Mouse (Mus musculus) liver, adult 2 months (tissue): Measurements from ENCODE around the gene Spem1. TPM values are rescaled to one million over a fixed set of nuclear protein-coding genes. Genes with fewer than 3 reads are reported as not detected.
A peak's percentile ranks its signal among the peaks of the same experiment; 100 is the strongest.

Experiments
- DNase-seq: peaks from one replicate; pipeline ENCODE4 v3.0.0-alpha.2; 2011; ENCODE audit warnings: low read depth, low spot score; ENCODE audit errors: extremely low read depth
- H3K27ac ChIP-seq: fragments of 200-500 bp; replicated peaks from 2 replicates; pipeline ENCODE4 v1.5.1; 2012; ENCODE audit warnings: low read depth, mild to moderate bottlenecking, control low read depth, inconsistent platforms, low read length; ENCODE audit not compliant: insufficient read depth
- H3K27me3 ChIP-seq: fragments of 200-500 bp; 2 replicates; pipeline ENCODE4 v1.6.1; 2012; ENCODE audit warnings: mild to moderate bottlenecking, moderate library complexity, low read length, inconsistent platforms; ENCODE audit not compliant: control insufficient read depth, insufficient read depth
- H3K36me3 ChIP-seq: fragments of 200-500 bp; 2 replicates; pipeline ENCODE4 v1.6.1; 2012; ENCODE audit warnings: low read length, inconsistent platforms; ENCODE audit not compliant: control insufficient read depth, insufficient read depth
- H3K4me1 ChIP-seq: fragments of 200-500 bp; 2 replicates; pipeline ENCODE4 v1.6.1; 2011; ENCODE audit warnings: low read length; ENCODE audit not compliant: control insufficient read depth, insufficient read depth
- H3K4me3 ChIP-seq: fragments of 200-500 bp; 2 replicates; pipeline ENCODE4 v1.5.1; 2011; ENCODE audit warnings: low read depth, mild to moderate bottlenecking, control low read depth, low read length, moderate library complexity; ENCODE audit not compliant: insufficient read depth
- H3K79me2 ChIP-seq: fragments of 200-500 bp; 2 replicates; pipeline ENCODE4 v1.6.1; 2012; ENCODE audit warnings: inconsistent platforms, mild to moderate bottlenecking, low read length, moderate library complexity; ENCODE audit not compliant: control insufficient read depth, insufficient read depth
- H3K9ac ChIP-seq: fragments of 200-500 bp; 2 replicates; pipeline ENCODE4 v1.6.1; 2012; ENCODE audit warnings: low read depth, mild to moderate bottlenecking, control low read depth, inconsistent platforms, low read length
- CTCF ChIP-seq: fragments of 200-500 bp; IDR thresholded peaks from 2 replicates; pipeline ENCODE4 v1.5.1; 2011; ENCODE audit warnings: low read depth, low read length, control low read depth
- POLR2A ChIP-seq: fragments of 200-500 bp; IDR thresholded peaks from 2 replicates; pipeline ENCODE4 v1.6.1; 2011; ENCODE audit warnings: low read length, control low read depth; ENCODE audit not compliant: insufficient read depth; ENCODE audit errors: extremely low read depth
- WGBS: fragments of 180-500 bp; shearing (Covaris S2); methylation state at CpG from one replicate; pipeline ENCODE4 v1.1.7; 2018; 5-methylcytosine and 5-hydroxymethylcytosine counted together
- polyA plus RNA-seq: library from polyadenylated mRNA; depleted of rRNA; stranded (reverse); fragments of >200 nt; gene quantifications from 2 replicates; pipeline ENCODE4 v1.2.3, GENCODE M21; 2012
- total RNA-seq: library from RNA; depleted of rRNA; stranded (reverse); fragments of >200 nt; gene quantifications from 2 replicates; pipeline ENCODE4 v1.2.3, GENCODE M21; 2014

Gene Spem1
- total and polyA plus RNA-seq, 2 experiments, result not detected

GRCm38 (mm10) chr11:69849128-69849527 lies 27.1 kb upstream of the Spem1 start:
- Histone ChIP-seq H3K4me3 (no peak overlapping the region), H3K9ac (no peak overlapping the region), H3K36me3 (no peaks in the 10 kb centered on the region; the same call in 1 of the 2 replicates), H3K4me1 (peaks cover 8% of the 10 kb centered on the region), H3K79me2 (no peaks in the 10 kb centered on the region), H3K27ac (0 out of 2 replicates have a peak overlapping the region, but pooled peaks have one; percentile 17), H3K27me3 (no peaks in the 10 kb centered on the region)
- DNase-seq, result no peak
- TF ChIP-seq POLR2A (no peak), CTCF (no peak)
- 78% methylated on average over 9 of the region's 9 CpGs for WGBS

- no peak for TF ChIP-seq POLR2A
- no peak for TF ChIP-seq CTCF
- H3K36me3 ChIP-seq, result no peaks in the 10 kb centered on the region; the same call in 1 of the 2 replicates
- DNase-seq, result no peak
- H3K4me3 ChIP-seq, result no peak overlapping the region
- no peaks in the 10 kb centered on the region for H3K27me3 ChIP-seq
- over 99% methylated on average over 6 of the region's 6 CpGs for WGBS
- no peaks in the 10 kb centered on the region for H3K79me2 ChIP-seq
- H3K4me1 ChIP-seq, result peaks cover 8% of the 10 kb centered on the region
- H3K27ac ChIP-seq, result no peak overlapping the region
- no peak overlapping the region for H3K9ac ChIP-seq
Observed at GRCm38 (mm10) chr11:69848021-69848420, 26.0 kb upstream of the Spem1 start.

- 21% methylated on average over 37 of the region's 37 CpGs for WGBS
- TF ChIP-seq CTCF (no peak), POLR2A (no peak)
- Histone ChIP-seq H3K79me2 (no peaks in the 10 kb centered on the region), H3K4me1 (peaks cover 8% of the 10 kb centered on the region), H3K27me3 (no peaks in the 10 kb centered on the region), H3K27ac (peak overlapping the region; percentile 22), H3K36me3 (no peaks in the 10 kb centered on the region; the same call in 1 of the 2 replicates), H3K4me3 (peak overlapping the region; percentile 66), H3K9ac (peak overlapping the region; percentile 64)
- no peak for DNase-seq
Observed at GRCm38 (mm10) chr11:69846738-69847688, 25.0 kb upstream of the Spem1 start.

GRCm38 (mm10) chr11:69846198-69846680 lies 24.3 kb upstream of the Spem1 start, which contains the start of gene Plscr3:
TSS of gene Plscr3 (plus strand) at chr11:69846376.
- Histone ChIP-seq H3K79me2 (no peaks in the 10 kb centered on the region), H3K4me3 (peak within 1 kb of the TSS; percentile 66), H3K27ac (peak within 1 kb of the TSS; percentile 89), H3K9ac (peak within 1 kb of the TSS; percentile 79), H3K27me3 (no peaks in the 10 kb centered on the region), H3K36me3 (no peaks in the 10 kb centered on the region; the same call in 1 of the 2 replicates), H3K4me1 (peaks cover 8% of the 10 kb centered on the region)
- peak; percentile 89 for DNase-seq
- under 1% methylated on average over 38 of the region's 38 CpGs for WGBS
- peak; percentile 96 for TF ChIP-seq POLR2A
- no peak for TF ChIP-seq CTCF

GRCm38 (mm10) chr11:69838714-69839104 lies 16.7 kb upstream of the Spem1 start:
- Histone ChIP-seq H3K36me3 (no peaks in the 10 kb centered on the region), H3K27me3 (0 out of 2 replicates have a peak, but pooled peaks cover 3% of the 10 kb centered on the region), H3K27ac (peak overlapping the region; percentile 94), H3K4me1 (peaks cover 2% of the 10 kb centered on the region), H3K79me2 (no peaks in the 10 kb centered on the region), H3K4me3 (peak overlapping the region; percentile 94), H3K9ac (peak overlapping the region; percentile 90)
- peak; percentile 56 for DNase-seq
- TF ChIP-seq POLR2A (no peak), CTCF (no peak)
- WGBS, result under 1% methylated on average over 7 of the region's 7 CpGs
